Mouse (Mus musculus) stomach, embryonic 14.5 days (tissue): ENCODE data around the gene Gli2. TPM values are rescaled to one million over a fixed set of nuclear protein-coding genes. Genes with fewer than 3 reads are reported as not detected.
A peak's percentile ranks its signal among the peaks of the same experiment; 100 is the strongest.

Experiments used
- ATAC-seq: fragments of 200-750 bp; cut with Nextera tagmentation; 2 replicates; pipeline ENCODE4 v1.8.0; 2017; ENCODE audit warnings: low read depth, moderate TSS enrichment; ENCODE audit not compliant: insufficient number of reproducible peaks, insufficient read depth, low FRiP score
- H3K27ac ChIP-seq: fragments of 300-500 bp; sonication (generic); 2 replicates; pipeline ENCODE4 v1.5.1; 2014; ENCODE audit warnings: mild to moderate bottlenecking, low read length, moderate library complexity, mixed read lengths
- H3K27me3 ChIP-seq: fragments of 300-500 bp; sonication (generic); 2 replicates; pipeline ENCODE4 v1.6.1; 2014; ENCODE audit warnings: low read length, control low read depth, mixed read lengths; ENCODE audit not compliant: control insufficient read depth, insufficient read depth
- H3K36me3 ChIP-seq: fragments of 300-500 bp; sonication (generic); 2 replicates; pipeline ENCODE4 v1.6.1; 2014; ENCODE audit warnings: mild to moderate bottlenecking, control low read depth, low read length, moderate library complexity, mixed read lengths; ENCODE audit not compliant: control insufficient read depth, insufficient read depth
- H3K4me1 ChIP-seq: fragments of 300-500 bp; sonication (generic); 2 replicates; pipeline ENCODE4 v1.6.1; 2014; ENCODE audit warnings: low read length, control low read depth, mixed read lengths; ENCODE audit not compliant: control insufficient read depth, insufficient read depth
- H3K4me2 ChIP-seq: fragments of 300-500 bp; sonication (generic); replicated peaks from 2 replicates; pipeline ENCODE4 v1.6.1; 2014; ENCODE audit warnings: low read depth, low read length, control low read depth
- H3K4me3 ChIP-seq: fragments of 300-500 bp; sonication (generic); 2 replicates; pipeline ENCODE4 v1.5.1; 2014; ENCODE audit warnings: low read depth, low read length, control low read depth
- H3K9ac ChIP-seq: fragments of 300-500 bp; sonication (generic); replicated peaks from 2 replicates; pipeline ENCODE4 v1.6.1; 2014; ENCODE audit warnings: low read depth, mild to moderate bottlenecking, control low read depth, low read length, moderate library complexity, mixed read lengths
- H3K9me3 ChIP-seq: fragments of 300-500 bp; sonication (generic); 2 replicates; pipeline ENCODE4 v1.6.1; 2016; ENCODE audit warnings: low read depth, low read length, control low read depth; ENCODE audit not compliant: control insufficient read depth
- WGBS: fragments of 180-500 bp; shearing (Covaris S2); extraction: QIAGEN DNeasy Blood & Tissue Kit; methylation state at CpG from one replicate; pipeline ENCODE4 v1.1.7; 2014; 5-methylcytosine and 5-hydroxymethylcytosine counted together
- polyA plus RNA-seq: library from polyadenylated mRNA; unstranded; fragments of >200 nt; fragmentation: Nextera tagmentation; extraction: Ambion mirVana; gene quantifications from 2 replicates; pipeline ENCODE4 v1.2.1, GENCODE M21; 2014

Gene Gli2
- polyA plus RNA-seq, 1 experiment from 2014 or later: 18.5 TPM

DNA sequence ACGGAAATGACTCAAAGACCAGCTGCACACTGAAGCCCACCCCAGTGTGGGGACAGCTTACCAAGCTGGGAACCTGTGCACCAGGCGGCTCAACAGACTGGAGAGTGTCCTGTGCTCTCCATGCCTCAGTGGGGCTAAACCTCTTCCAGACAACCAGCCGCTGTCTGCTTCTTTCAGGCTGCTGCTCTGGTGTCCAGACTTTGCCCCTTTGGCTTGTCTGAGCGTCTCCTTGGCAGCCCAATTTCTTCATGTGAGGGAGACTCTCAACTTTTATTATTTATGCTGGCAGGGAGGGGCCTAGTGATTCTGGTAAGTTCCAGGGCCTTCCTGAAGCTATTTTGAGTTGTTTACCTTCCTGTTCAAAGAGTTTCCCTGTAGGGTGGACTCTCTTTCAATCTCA lies 2.4 kb upstream of the Gli2 start:
- Histone ChIP-seq H3K4me3 (no peak overlapping the region), H3K36me3 (no peaks in the 10 kb centered on the region), H3K27ac (no peak overlapping the region), H3K27me3 (no peaks in the 10 kb centered on the region), H3K4me2 (no peak overlapping the region), H3K4me1 (peaks cover 6% of the 10 kb centered on the region), H3K9me3 (no peaks in the 10 kb centered on the region), H3K9ac (no peak overlapping the region)
- no peak for ATAC-seq
- WGBS: 81% methylated on average over 4 of the region's 4 CpGs

DNA sequence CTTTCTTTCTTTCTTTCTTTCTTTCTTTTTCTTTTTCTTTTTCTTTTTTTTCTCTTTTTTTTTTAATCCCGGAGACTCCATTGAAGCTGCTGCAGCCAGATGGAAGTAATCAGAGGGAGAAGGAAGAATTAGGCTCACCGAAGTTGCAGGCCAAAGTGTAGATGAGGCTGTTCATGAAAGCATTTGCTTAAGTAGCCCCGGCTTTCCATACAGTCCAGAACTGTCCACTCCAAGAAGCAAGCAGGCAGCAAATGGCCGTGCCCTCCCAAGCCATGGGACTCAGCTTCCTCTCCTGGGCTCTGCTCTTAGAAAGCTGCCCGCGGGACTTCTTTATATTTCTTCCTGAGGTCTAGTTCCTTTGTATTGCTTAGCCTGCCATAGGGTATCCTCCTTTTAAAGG lies 1.0 kb upstream of the Gli2 start:
- Histone ChIP-seq H3K9ac (no peak overlapping the region), H3K27me3 (no peaks in the 10 kb centered on the region), H3K4me3 (no peak overlapping the region; the same call in 1 of the 2 replicates), H3K27ac (peak overlapping the region; percentile 95; the same call in 1 of the 2 replicates), H3K36me3 (no peaks in the 10 kb centered on the region), H3K4me1 (peaks cover 19% of the 10 kb centered on the region), H3K9me3 (no peaks in the 10 kb centered on the region), H3K4me2 (peak overlapping the region; percentile 88)
- WGBS: 33% methylated on average over 6 of the region's 6 CpGs
- no peak for ATAC-seq

DNA sequence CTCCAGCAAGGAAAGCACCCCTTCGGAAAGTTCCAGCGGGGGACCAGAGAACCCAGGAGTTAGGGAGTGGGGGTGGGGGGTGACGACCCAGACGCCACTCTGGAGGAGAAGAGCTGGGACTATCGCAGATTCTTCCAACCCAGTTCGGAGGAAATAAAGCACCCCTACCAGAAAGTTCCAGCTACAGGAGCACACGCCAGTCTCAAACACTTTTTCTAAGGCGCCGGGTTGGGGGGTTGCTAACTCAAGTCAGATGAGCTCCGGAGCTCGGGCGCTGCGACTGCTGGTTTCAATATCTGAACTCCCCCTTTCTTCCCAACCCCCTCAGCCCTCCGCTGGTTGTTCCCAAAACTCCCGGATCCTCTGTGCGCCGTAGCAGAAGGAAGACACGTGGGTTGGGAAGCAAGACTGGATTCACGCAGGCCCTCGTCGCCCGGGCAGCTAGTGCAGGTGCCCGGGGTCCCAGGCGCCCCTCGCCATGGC lies 494 bp upstream of the Gli2 start:
- under 1% methylated on average over 25 of the region's 25 CpGs for WGBS
- no peak; the same call in 1 of the 2 replicates for ATAC-seq

DNA sequence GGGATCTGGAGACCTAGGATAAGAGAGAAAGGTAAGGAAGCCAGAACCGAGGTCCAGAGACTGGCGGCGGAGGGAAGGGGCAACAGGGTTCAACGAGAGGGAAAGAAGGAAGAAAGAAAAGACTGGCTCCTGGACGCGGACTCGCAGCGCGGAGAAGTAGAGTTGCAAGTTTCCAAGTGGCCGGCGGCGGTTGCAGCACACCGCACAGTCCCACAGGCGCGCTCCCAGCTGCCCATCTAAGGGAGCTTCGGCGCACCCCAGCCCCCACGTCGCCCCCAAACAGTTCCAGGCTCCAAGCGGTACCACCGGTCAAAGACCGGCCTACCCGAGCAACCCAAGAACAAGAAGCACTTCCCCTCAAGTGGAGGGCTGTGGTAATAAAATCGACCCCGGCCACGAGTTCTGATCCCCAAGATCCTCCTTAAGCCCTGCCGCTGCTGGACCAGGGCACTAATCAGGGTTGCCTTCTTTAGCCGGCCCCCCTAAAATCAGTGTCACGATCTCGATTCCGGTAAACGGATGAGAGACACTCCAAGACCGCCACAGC lies 715 bp downstream of the Gli2 start:
- WGBS: under 1% methylated on average over 33 of the region's 33 CpGs
- Histone ChIP-seq H3K27ac (peak overlapping the region; percentile 95), H3K9ac (peak overlapping the region; percentile 57), H3K36me3 (no peaks in the 10 kb centered on the region), H3K9me3 (no peaks in the 10 kb centered on the region), H3K4me1 (peaks cover 25% of the 10 kb centered on the region), H3K27me3 (no peaks in the 10 kb centered on the region), H3K4me3 (peak overlapping the region; percentile 55), H3K4me2 (peak overlapping the region; percentile 88)
- ATAC-seq: no peak

More for the DNA sequence above, 494 bp upstream of the Gli2 start:
- Histone ChIP-seq H3K27ac (peak overlapping the region; percentile 95), H3K36me3 (no peaks in the 10 kb centered on the region), H3K9ac (peak overlapping the region; percentile 57; the same call in 1 of the 2 replicates), H3K4me1 (peaks cover 19% of the 10 kb centered on the region), H3K4me2 (peak overlapping the region; percentile 88), H3K4me3 (peak overlapping the region; percentile 55), H3K9me3 (no peaks in the 10 kb centered on the region), H3K27me3 (no peaks in the 10 kb centered on the region)

DNA sequence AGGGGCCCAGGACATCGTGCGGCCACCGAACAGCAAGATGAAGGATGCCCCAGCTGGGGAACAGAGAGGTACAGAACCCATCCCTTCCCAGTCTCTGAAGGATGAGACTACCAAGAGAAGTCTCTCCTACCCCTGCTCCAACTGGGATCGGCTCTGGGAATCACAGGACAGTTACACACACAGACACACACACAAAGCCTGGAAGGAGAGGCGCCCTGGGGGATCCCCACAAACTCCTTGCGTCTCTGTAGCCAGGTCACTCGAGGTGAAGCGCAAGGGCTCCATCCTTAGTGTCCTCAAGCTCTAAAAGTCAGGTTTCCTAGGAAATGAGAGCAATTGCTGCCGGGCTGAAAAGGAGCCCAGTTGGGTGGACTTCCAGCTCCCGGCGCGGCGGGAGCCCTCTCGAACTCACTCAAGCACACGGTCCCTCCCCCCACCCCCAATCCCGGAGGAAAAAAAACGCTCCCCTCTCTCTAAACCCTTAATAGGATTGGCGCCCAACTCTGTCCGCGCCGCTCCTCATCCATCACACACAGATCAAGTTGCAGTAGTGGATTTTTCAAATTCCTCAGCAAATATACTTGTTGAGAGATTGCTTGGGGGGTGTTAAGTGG lies 1.4 kb downstream of the Gli2 start:
- no peak for ATAC-seq
- peak overlapping the region; percentile 88 for H3K4me2 ChIP-seq
- peaks cover 25% of the 10 kb centered on the region for H3K4me1 ChIP-seq
- 1% methylated on average over 21 of the region's 21 CpGs for WGBS
- peak overlapping the region; percentile 57 for H3K9ac ChIP-seq
- H3K36me3 ChIP-seq: no peaks in the 10 kb centered on the region
- no peaks in the 10 kb centered on the region for H3K27me3 ChIP-seq
- H3K27ac ChIP-seq: peak overlapping the region; percentile 95
- H3K9me3 ChIP-seq: no peaks in the 10 kb centered on the region
- H3K4me3 ChIP-seq: peak overlapping the region; percentile 55

DNA sequence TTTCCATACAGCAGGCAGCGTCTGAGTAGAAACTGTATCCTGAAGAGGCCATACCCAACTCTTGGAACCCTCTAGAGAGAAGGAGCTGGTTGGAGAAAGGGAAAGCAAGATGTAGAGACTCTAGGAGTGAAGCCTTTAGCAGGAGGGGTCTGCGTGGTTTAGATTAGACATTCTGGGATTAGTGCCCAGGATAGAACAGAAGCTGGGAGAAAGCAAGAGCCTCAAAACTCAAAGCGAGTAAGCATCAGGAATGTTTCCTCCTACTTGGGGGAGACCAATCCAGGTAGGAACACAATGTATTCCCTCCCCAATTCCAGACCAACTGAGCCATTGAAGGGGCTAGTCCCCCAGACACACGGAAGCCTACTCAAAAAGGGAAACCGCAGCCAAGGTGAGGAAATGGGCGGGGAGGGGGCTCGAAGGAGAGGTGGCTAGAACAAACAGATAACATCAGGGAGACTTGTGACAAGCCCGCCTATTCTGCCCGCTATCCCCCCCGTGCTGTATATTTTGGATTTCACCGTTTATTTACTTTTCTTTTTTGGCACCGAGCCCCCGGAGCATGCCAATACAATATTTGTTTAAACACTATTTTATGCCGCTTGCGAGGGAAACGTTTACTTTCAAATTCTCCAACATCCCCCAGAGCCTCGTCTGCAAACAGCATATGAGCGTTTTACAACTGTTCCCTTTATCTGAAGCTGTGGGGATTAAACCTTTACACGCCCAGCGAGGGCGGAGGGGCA lies 2.1 kb downstream of the Gli2 start:
- H3K4me1 ChIP-seq: peaks cover 25% of the 10 kb centered on the region

DNA sequence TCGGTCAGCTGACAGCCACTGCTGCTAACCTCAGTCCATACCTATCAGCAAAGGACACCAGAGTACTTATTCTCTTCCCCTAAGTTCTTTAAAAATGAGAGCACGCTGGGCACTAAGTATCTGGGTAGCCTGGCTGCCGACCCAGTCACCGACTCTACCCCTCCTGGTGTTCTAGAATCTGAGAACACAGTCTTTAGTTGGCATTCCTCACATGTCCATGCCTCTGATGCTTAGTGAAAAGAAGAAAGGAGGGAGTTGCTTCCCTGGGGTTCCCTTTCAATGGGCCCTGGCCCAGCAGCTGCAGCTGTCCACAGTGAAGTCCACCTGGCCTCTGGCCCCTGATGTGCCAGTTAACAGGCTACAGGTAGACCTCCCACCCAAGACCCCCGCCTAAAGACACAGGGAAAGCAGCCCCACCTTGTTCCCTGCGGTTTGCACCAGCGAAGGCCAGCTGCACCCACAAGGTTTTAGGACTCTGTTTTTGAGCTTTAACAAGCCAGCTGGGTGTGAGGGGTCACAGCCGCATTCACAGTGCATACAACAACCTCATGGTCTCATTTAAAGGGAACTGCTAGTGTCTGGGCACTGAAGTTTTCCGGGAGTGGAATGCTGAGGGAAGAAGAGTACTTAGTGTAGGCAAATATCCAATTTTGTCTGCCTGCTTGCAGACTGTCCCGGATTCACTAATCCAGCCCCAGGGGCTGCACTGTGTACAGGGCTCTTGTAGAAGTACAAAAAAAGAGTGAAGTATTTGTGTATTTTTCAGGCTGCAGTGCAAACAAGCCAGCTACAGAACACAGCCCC lies 3.4 kb downstream of the Gli2 start:
- H3K36me3 ChIP-seq: no peaks in the 10 kb centered on the region
- ATAC-seq: no peak
- H3K4me3 ChIP-seq: 0 out of 2 replicates have a peak overlapping the region, but pooled peaks have one; percentile 55
- no peak overlapping the region for H3K9ac ChIP-seq
- H3K27ac ChIP-seq: peak overlapping the region; percentile 95
- H3K4me2 ChIP-seq: peak overlapping the region; percentile 88; the same call in 1 of the 2 replicates
- H3K27me3 ChIP-seq: no peaks in the 10 kb centered on the region
- peaks cover 28% of the 10 kb centered on the region for H3K4me1 ChIP-seq
- no peaks in the 10 kb centered on the region for H3K9me3 ChIP-seq
- 23% methylated on average over 10 of the region's 10 CpGs for WGBS

More for the DNA sequence above, 2.1 kb downstream of the Gli2 start:
- peak overlapping the region; percentile 57 for H3K9ac ChIP-seq
- H3K9me3 ChIP-seq: no peaks in the 10 kb centered on the region
- peak overlapping the region; percentile 88 for H3K4me2 ChIP-seq
- H3K36me3 ChIP-seq: no peaks in the 10 kb centered on the region
- peak overlapping the region; percentile 55 for H3K4me3 ChIP-seq
- H3K27me3 ChIP-seq: no peaks in the 10 kb centered on the region
- H3K27ac ChIP-seq: peak overlapping the region; percentile 95; the same call in 1 of the 2 replicates
- ATAC-seq: no peak
- 3% methylated on average over 21 of the region's 21 CpGs for WGBS

DNA sequence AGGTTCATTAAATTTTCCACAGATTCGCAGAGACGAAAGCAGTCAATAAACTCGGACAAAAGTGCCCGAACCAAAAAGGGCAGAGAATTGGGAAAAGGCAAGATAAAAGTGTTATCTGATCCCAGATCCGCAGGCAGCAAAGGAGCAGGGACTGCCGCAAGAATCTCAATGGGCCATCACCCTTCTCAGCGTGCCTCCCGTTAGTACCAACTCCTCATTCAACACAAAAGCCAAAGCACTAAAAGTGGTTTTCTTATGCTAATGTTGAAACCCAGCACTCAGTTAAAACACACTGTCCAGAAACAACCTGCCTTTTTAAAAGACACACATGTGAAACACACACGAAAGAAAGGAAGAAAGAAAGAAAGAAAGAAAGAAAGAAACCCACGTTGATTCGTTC lies 4.4 kb downstream of the Gli2 start:
- Histone ChIP-seq H3K4me3 (no peak overlapping the region), H3K9ac (peak overlapping the region; percentile 36; the same call in 1 of the 2 replicates), H3K4me2 (peak overlapping the region; percentile 68), H3K27me3 (no peaks in the 10 kb centered on the region), H3K27ac (no peak overlapping the region), H3K36me3 (no peaks in the 10 kb centered on the region), H3K9me3 (no peaks in the 10 kb centered on the region), H3K4me1 (peaks cover 28% of the 10 kb centered on the region)
- ATAC-seq: no peak
- 31% methylated on average over 11 of the region's 11 CpGs for WGBS
